Mouse (Mus musculus) MN1 (cell line): ENCODE results near the gene Ssty2.
"Not testable (repeated sequence)": the region's sequence is repeated elsewhere in the genome, so short reads cannot be mapped to it uniquely, and the experiment has no call there.

Source experiments
- DNase-seq: peaks from one replicate; pipeline ENCODE4 v3.0.0-alpha.2; 2016; ENCODE audit warnings: low spot score

The Ssty2 gene

DNA sequence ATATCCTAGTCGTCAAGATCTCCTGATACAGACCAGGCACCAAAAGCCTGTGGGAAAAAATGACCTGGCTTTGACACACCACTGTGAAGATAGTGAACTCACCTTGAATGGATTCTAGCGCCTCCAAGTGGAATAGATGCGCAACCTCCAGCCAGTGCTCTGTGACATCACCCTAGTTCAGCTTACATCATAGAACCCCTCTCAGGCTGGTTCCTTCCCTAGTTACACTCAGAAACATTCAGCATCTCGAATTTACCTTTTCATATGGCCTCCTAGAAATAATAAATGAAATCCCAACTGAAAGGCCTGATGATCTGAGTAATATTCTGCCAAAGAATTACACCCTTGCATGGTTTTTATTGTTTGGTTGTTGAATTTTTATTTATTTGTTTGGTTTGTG, at the start of gene Ssty2:
Ssty2 (minus strand) TSS at position 101 of the 400 bp plus-strand sequence.
- DNase-seq = not testable (repeated sequence)
